In the genomic region with DNA sequence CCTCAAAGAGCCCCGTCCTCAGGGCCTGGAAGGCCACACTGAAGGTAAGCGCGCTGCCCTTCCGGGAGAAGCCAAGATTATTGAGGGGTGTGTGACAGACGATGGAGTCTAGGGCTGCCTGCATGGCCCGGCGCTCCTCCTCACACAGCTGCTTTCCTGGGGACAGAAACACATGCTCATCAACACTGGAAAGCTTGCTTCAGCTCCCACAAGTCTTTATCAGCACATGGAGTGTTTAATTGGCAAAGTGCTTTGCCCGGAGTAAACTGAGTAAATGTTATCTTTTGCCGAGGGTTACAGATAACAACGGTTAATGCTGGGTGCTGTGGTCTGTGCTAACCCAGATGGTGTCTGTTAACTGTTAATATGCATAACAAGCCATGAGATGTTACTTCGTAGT, we compare ENCODE assay signal across 26 mouse cellular contexts. TPM values are rescaled to one million over a fixed set of nuclear protein-coding genes. Genes with fewer than 3 reads are reported as not detected.
DNase-seq lines count a peak whose midpoint lies in the region; ATAC-seq and TF ChIP-seq lines count a peak whose summit lies in the region.
"Had no signal": no experiment of that assay in that cellular context is flagged by ENCODE, and none has a peak within 500 bp of the region (broad histone marks: within the 10 kb centered on the region; RNA-seq: fewer than 3 reads in every experiment).

No protein-coding gene starts in this region.

- no peak for DNase-seq in heart, postnatal 14 days
- DNase-seq in 416B (ENCODE audit: low read depth) (peak; percentile 46), MEL (ENCODE audit: low read depth, low spot score) (peak; percentile 87)
- DNase-seq in cerebellum, adult 9-10 months: no peak
- DNase-seq in spleen, adult 18-20 months: no peak
- DNase-seq: adrenal gland, postnatal 10 days; cerebellum, adult 18-20 months; cerebellum, postnatal 36 days; gastrocnemius, postnatal 14 days; kidney, adult 9 months; kidney, postnatal 4 days; lung, embryonic 14.5 days; thymus, postnatal 25 days had no signal

- H3K36me3 ChIP-seq in heart, embryonic 11.5 days (ENCODE audit: control insufficient read depth, insufficient read depth, low read length): peaks cover 12% of the 10 kb centered on the region
- peaks cover 3 to 63% of the 10 kb centered on the region in 2 experiments; a peak in 3 of 4 replicates for H3K36me3 ChIP-seq in MEL (ENCODE audit: control insufficient read depth in 1 of 2, insufficient read depth in 2 of 2, low read length in 2 of 2)
- peaks cover 37% of the 10 kb centered on the region for H3K36me3 ChIP-seq in liver, embryonic 15.5 days (replicated peaks)

- no peak for ATAC-seq in heart, embryonic 11.5 days (replicated peaks; ENCODE audit: insufficient number of reproducible peaks, low FRiP score, low TSS enrichment)
- peak; percentile 47 for ATAC-seq in liver, embryonic 15.5 days (ENCODE audit: insufficient read depth)
- ATAC-seq: activated CD4-positive, CD25-positive, alpha-beta regulatory T cell, adult 4 months; forebrain, embryonic 14.5 days had no signal

- H3K9me3 ChIP-seq in heart, embryonic 11.5 days (replicated peaks; ENCODE audit: control insufficient read depth, low read length): no peaks in the 10 kb centered on the region
- H3K9me3 ChIP-seq in MEL (replicated peaks; ENCODE audit: insufficient read depth, low read length): no peaks in the 10 kb centered on the region
- H3K9me3 ChIP-seq in liver, embryonic 15.5 days (replicated peaks): no peaks in the 10 kb centered on the region
- H3K9me3 ChIP-seq: embryonic facial prominence, embryonic 15.5 days; midbrain, embryonic 12.5 days; neural tube, embryonic 12.5 days had no signal

- TF ChIP-seq RAD21 in MEL (IDR thresholded peaks at IDR 0.05; ENCODE audit: low read depth, low read length): no peak

- no peak overlapping the region for H3K4me3 ChIP-seq in heart, embryonic 11.5 days (ENCODE audit: low read depth, low read length)
- H3K4me3 ChIP-seq in MEL (ENCODE audit: control insufficient read depth in 1 of 2, insufficient read depth in 1 of 2, low read depth in 2 of 2, low read length in 2 of 2): peak overlapping the region in 1 of 2 experiments; percentile 68; a peak in 3 of 4 replicates
- peak overlapping the region; percentile 84 for H3K4me3 ChIP-seq in liver, embryonic 15.5 days (replicated peaks)
- H3K4me3 ChIP-seq: embryonic facial prominence, embryonic 15.5 days; midbrain, embryonic 12.5 days had no signal

- no peak overlapping the region; the same call in 1 of the 2 replicates for H3K4me2 ChIP-seq in heart, embryonic 11.5 days
- H3K4me2 ChIP-seq in liver, embryonic 15.5 days: peak overlapping the region; percentile 95
- H3K4me2 ChIP-seq: embryonic facial prominence, embryonic 15.5 days; lung, embryonic 14.5 days; midbrain, embryonic 12.5 days; neural tube, embryonic 12.5 days had no signal

- WGBS in heart, embryonic 11.5 days (ENCODE audit: insufficient replicate concordance): 50% methylated on average over 11 of the region's 11 CpGs
- 22% methylated on average over 11 of the region's 11 CpGs for WGBS in liver, embryonic 15.5 days (ENCODE audit: insufficient replicate concordance)

- no peak overlapping the region for H3K9ac ChIP-seq in heart, embryonic 11.5 days (ENCODE audit: low read depth, low read length)
- peak overlapping the region; percentile 93 for H3K9ac ChIP-seq in MEL (ENCODE audit: control insufficient read depth, low read depth, low read length, poor library complexity, severe bottlenecking)
- peak overlapping the region; percentile 12 for H3K9ac ChIP-seq in liver, embryonic 15.5 days
- H3K9ac ChIP-seq: embryonic facial prominence, embryonic 15.5 days; lung, embryonic 14.5 days; midbrain, embryonic 12.5 days had no signal

- peak; percentile 99 to 100 for TF ChIP-seq EP300 in MEL (IDR thresholded peaks at IDR 0.05; ENCODE audit: low read depth in 1 of 2, low read length in 2 of 2)

- H3K27ac ChIP-seq in heart, embryonic 11.5 days (ENCODE audit: low read depth, low read length): 0 out of 2 replicates have a peak overlapping the region, but pooled peaks have one; percentile 36
- peak overlapping the region; percentile 100 for H3K27ac ChIP-seq in MEL (ENCODE audit: control insufficient read depth, low read depth, low read length)
- peak overlapping the region; percentile 75 for H3K27ac ChIP-seq in liver, embryonic 15.5 days (replicated peaks)
- H3K27ac ChIP-seq: embryonic facial prominence, embryonic 15.5 days; midbrain, embryonic 12.5 days; neural tube, embryonic 12.5 days had no signal

- peaks cover 49% of the 10 kb centered on the region for H3K4me1 ChIP-seq in heart, embryonic 11.5 days (ENCODE audit: control insufficient read depth, insufficient read depth, low read length)
- peaks cover 12 to 70% of the 10 kb centered on the region in 2 experiments for H3K4me1 ChIP-seq in MEL (ENCODE audit: control insufficient read depth in 1 of 2, insufficient read depth in 2 of 2, low read length in 2 of 2)
- H3K4me1 ChIP-seq in liver, embryonic 15.5 days (replicated peaks): peaks cover 88% of the 10 kb centered on the region

- intact Hi-C loops in heart, postnatal 14 days (cut with DNase I): loop anchor here (5.0 kb wide), 1 partner anchor 191 kb away; no protein-coding TSS in a partner anchor

- H3K27me3 ChIP-seq in heart, embryonic 11.5 days (ENCODE audit: control insufficient read depth, insufficient read depth, low read length): no peaks in the 10 kb centered on the region
- H3K27me3 ChIP-seq in MEL (ENCODE audit: control insufficient read depth in 1 of 2, insufficient read depth in 2 of 2, low read length in 2 of 2): no peaks in the 10 kb centered on the region
- no peaks in the 10 kb centered on the region for H3K27me3 ChIP-seq in liver, embryonic 15.5 days
- H3K27me3 ChIP-seq: embryonic facial prominence, embryonic 15.5 days; midbrain, embryonic 12.5 days; neural tube, embryonic 12.5 days had no signal

- no peak; a peak in 2 of 4 replicates for TF ChIP-seq POLR2A in MEL (IDR thresholded peaks at IDR 0.05; ENCODE audit: control insufficient read depth in 1 of 2, insufficient read depth in 1 of 2, low read depth in 1 of 2, low read length in 2 of 2, poor library complexity in 1 of 2)

- TF ChIP-seq CTCF in MEL (IDR thresholded peaks at IDR 0.05 in 2 of 3, conservative IDR thresholded peaks at IDR 0.05 in 1 of 3; ENCODE audit: control insufficient read depth in 1 of 3, insufficient read depth in 1 of 3, low read depth in 2 of 3, low read length in 3 of 3, poor library complexity in 1 of 3, severe bottlenecking in 1 of 3): no peak

- peaks cover 48% of the 10 kb centered on the region for H3K79me2 ChIP-seq in MEL (ENCODE audit: control insufficient read depth, insufficient read depth, low read length, poor library complexity)

TF ChIP-seq in MEL, 35 proteins besides CTCF, POLR2A, EP300 and RAD21 (continues in another document):
- TF ChIP-seq CHD2 (IDR thresholded peaks at IDR 0.05; ENCODE audit: low read length): no peak
- TF ChIP-seq MYB (IDR thresholded peaks at IDR 0.05; ENCODE audit: low read depth, low read length): peak; percentile 99
- TF ChIP-seq ZKSCAN1 (IDR thresholded peaks at IDR 0.05; ENCODE audit: low read depth, low read length): no peak
- peak; percentile 100 for TF ChIP-seq ETS1 (IDR thresholded peaks at IDR 0.05; ENCODE audit: low read depth, low read length)
- TF ChIP-seq HCFC1 (IDR thresholded peaks at IDR 0.05; ENCODE audit: low read depth, low read length): peak; percentile 68
- TF ChIP-seq SIN3A (IDR thresholded peaks at IDR 0.05; ENCODE audit: low read length): peak; percentile 99
- TF ChIP-seq MYC (IDR thresholded peaks at IDR 0.05; ENCODE audit: low read depth, low read length): peak; percentile 99
- peak; percentile 95 for TF ChIP-seq RCOR1 (IDR thresholded peaks at IDR 0.05; ENCODE audit: low read depth, low read length)
- TF ChIP-seq NRF1 (IDR thresholded peaks at IDR 0.05; ENCODE audit: insufficient read depth, low read depth, low read length, poor library complexity, severe bottlenecking): no peak

RNA-seq across cellular contexts. Expression of a gene that starts 3.0 kb away (rescaled TPM):
- 3.5 and 4.0 TPM in 2 replicates for polyA plus RNA-seq in heart, embryonic 11.5 days (2014; fragmentation: Nextera tagmentation; extraction: Ambion mirVana)
- total RNA-seq in heart, postnatal 14 days (2021): 1 to 10 TPM; 4.1 to 5.2 TPM
- total RNA-seq in MEL (2012; rRNA removed): 27.8 and 35.6 TPM in 2 replicates
- polyA plus RNA-seq in MEL (2012; ENCODE audit: insufficient read depth in 1 of 2, insufficient read length in 2 of 2, low read depth in 1 of 2, low replicate concordance in 2 of 2, missing spikeins in 1 of 2): 10 to 100 TPM in 1 of 2 experiments, not detected in 1; 59.1 TPM
- 2.5 and 3.6 TPM in 2 replicates for polyA plus RNA-seq in liver, embryonic 15.5 days (2015; fragmentation: Nextera tagmentation; extraction: Ambion mirVana)

RNA-seq across cellular contexts. Expression of a gene that starts 5.6 kb away (rescaled TPM):
- 71.8 and 74.4 TPM in 2 replicates for polyA plus RNA-seq in heart, embryonic 11.5 days (2014; fragmentation: Nextera tagmentation; extraction: Ambion mirVana)
- 10 to 100 TPM; 59.2 to 63.4 TPM for total RNA-seq in heart, postnatal 14 days (2021)
- 45.7 and 51.5 TPM in 2 replicates for total RNA-seq in MEL (2012; rRNA removed)
- 10 to 100 TPM in 1 of 2 experiments, not detected in 1; 59.0 TPM for polyA plus RNA-seq in MEL (2012; ENCODE audit: insufficient read depth in 1 of 2, insufficient read length in 2 of 2, low read depth in 1 of 2, low replicate concordance in 2 of 2, missing spikeins in 1 of 2)
- 35.3 and 36.0 TPM in 2 replicates for polyA plus RNA-seq in liver, embryonic 15.5 days (2015; fragmentation: Nextera tagmentation; extraction: Ambion mirVana)

RNA-seq across cellular contexts. Expression of a gene that starts 11.8 kb away (rescaled TPM):
- polyA plus RNA-seq in heart, embryonic 11.5 days (2014; fragmentation: Nextera tagmentation; extraction: Ambion mirVana): 1.3 and 1.4 TPM in 2 replicates
- total RNA-seq in heart, postnatal 14 days (2021): under 1 TPM; 0.38 to 0.41 TPM
- 0.15 and 0.16 TPM in 2 replicates for total RNA-seq in MEL (2012; rRNA removed)
- polyA plus RNA-seq in MEL (2012; ENCODE audit: insufficient read depth in 1 of 2, insufficient read length in 2 of 2, low read depth in 1 of 2, low replicate concordance in 2 of 2, missing spikeins in 1 of 2): under 1 TPM in 1 of 2 experiments, not detected in 1; 0.17 TPM
- polyA plus RNA-seq in liver, embryonic 15.5 days (2015; fragmentation: Nextera tagmentation; extraction: Ambion mirVana): 0.07 and 0.26 TPM in 2 replicates
- total RNA-seq: hematopoietic stem cell, adult 5-6 weeks; monocyte, adult 5-6 weeks had no signal
- polyA plus RNA-seq: macrophage had no signal

RNA-seq across cellular contexts. Expression of a gene that starts 18.9 kb away (rescaled TPM):
- 0.10 and 0.14 TPM in 2 replicates for polyA plus RNA-seq in heart, embryonic 11.5 days (2014; fragmentation: Nextera tagmentation; extraction: Ambion mirVana)
- under 1 TPM in 1 of 2 experiments, not detected in 1; 0.05 TPM for total RNA-seq in heart, postnatal 14 days (2021)
- not detected in 2 replicates for total RNA-seq in MEL (2012; rRNA removed)
- not detected for polyA plus RNA-seq in MEL (2012; ENCODE audit: insufficient read depth in 1 of 2, insufficient read length in 2 of 2, low read depth in 1 of 2, low replicate concordance in 2 of 2, missing spikeins in 1 of 2)
- not detected in 2 replicates for polyA plus RNA-seq in liver, embryonic 15.5 days (2015; fragmentation: Nextera tagmentation; extraction: Ambion mirVana)
- total RNA-seq: gastrocnemius, postnatal 14 days; heart, adult 8-10 months; hematopoietic stem cell, adult 5-6 weeks; layer of hippocampus, postnatal 10 days; left cerebral cortex, adult 8-10 months; monocyte, adult 5-6 weeks had no signal
- polyA plus RNA-seq: activated CD4-positive, CD25-positive, alpha-beta regulatory T cell, adult 4 months; forebrain, embryonic 14.5 days; macrophage; midbrain, embryonic 12.5 days had no signal

RNA-seq across cellular contexts. Expression of a gene that starts 19.0 kb away (rescaled TPM):
- polyA plus RNA-seq in heart, embryonic 11.5 days (2014; fragmentation: Nextera tagmentation; extraction: Ambion mirVana): 2.9 and 3.0 TPM in 2 replicates
- under 1 TPM; 0.26 to 0.51 TPM for total RNA-seq in heart, postnatal 14 days (2021)
- 0.04 TPM in 1 of 2 replicates, not detected in the other for total RNA-seq in MEL (2012; rRNA removed)
- polyA plus RNA-seq in MEL (2012; ENCODE audit: insufficient read depth in 1 of 2, insufficient read length in 2 of 2, low read depth in 1 of 2, low replicate concordance in 2 of 2, missing spikeins in 1 of 2): not detected
- 0.45 and 0.62 TPM in 2 replicates for polyA plus RNA-seq in liver, embryonic 15.5 days (2015; fragmentation: Nextera tagmentation; extraction: Ambion mirVana)
- polyA plus RNA-seq: activated CD4-positive, CD25-positive, alpha-beta regulatory T cell, adult 4 months had no signal

Comparison
In these comparisons a context has a peak if more than half of its experiments do, and no peak if none do; other contexts are left out.
1. H3K27ac ChIP-seq: peak in every context shown above with its lines; median percentile 100 in MEL; 75 in liver, embryonic 15.5 days; 36 in heart, embryonic 11.5 days.
2. DNase-seq: peak in 416B (single experiment) and MEL (single experiment); none in heart, postnatal 14 days (0 of 2), cerebellum, adult 9-10 months (single experiment) and spleen, adult 18-20 months (0 of 2).